Mouse (Mus musculus): ENCODE measurements at regions not wholly inside any gene's neighbourhood (a gene's known extent, or its start where the extent isn't known, plus 50 kb on each side); places are given as distances from the start of the nearest gene placed in this dataset.

GRCm38 (mm10) chr10:16789641-16790243 lies 933.3 kb upstream of the Cited2 start:
- no peak for ATAC-seq

GRCm38 (mm10) chr10:16803978-16804377 lies 919.0 kb upstream of the Cited2 start:
- no peak for ATAC-seq

GRCm38 (mm10) chr10:16810716-16811115 lies 912.3 kb upstream of the Cited2 start:
- ATAC-seq = no peak

GRCm38 (mm10) chr10:16814013-16814412 lies 909.0 kb upstream of the Cited2 start:
- ATAC-seq = no peak

- no peak for ATAC-seq
These were observed 861.5 kb upstream of the Cited2 start for GRCm38 (mm10) chr10:16861534-16861933.

- no peak for ATAC-seq
These were observed 856.1 kb upstream of the Cited2 start for GRCm38 (mm10) chr10:16866914-16867313.

GRCm38 (mm10) chr10:16874131-16874530 lies 848.9 kb upstream of the Cited2 start:
- no peak for ATAC-seq

GRCm38 (mm10) chr10:16878197-16878596 lies 844.8 kb upstream of the Cited2 start:
- no peak for ATAC-seq

GRCm38 (mm10) chr10:16893316-16893715 lies 829.7 kb upstream of the Cited2 start:
- ATAC-seq = no peak

GRCm38 (mm10) chr10:16895332-16895731 lies 827.7 kb upstream of the Cited2 start:
- no peak for ATAC-seq

- ATAC-seq = no peak
These were observed 800.1 kb upstream of the Cited2 start for GRCm38 (mm10) chr10:16922888-16923287.

- ATAC-seq = no peak
These were observed 799.2 kb upstream of the Cited2 start for GRCm38 (mm10) chr10:16923851-16924250.

- ATAC-seq = no peak
These were observed 785.3 kb upstream of the Cited2 start for GRCm38 (mm10) chr10:16937705-16938104.

GRCm38 (mm10) chr10:16951636-16952035 lies 771.4 kb upstream of the Cited2 start:
- ATAC-seq = no peak

- ATAC-seq = no peak
These were observed 762.0 kb upstream of the Cited2 start for GRCm38 (mm10) chr10:16960971-16961370.

- no peak for ATAC-seq
These were observed 760.6 kb upstream of the Cited2 start for GRCm38 (mm10) chr10:16962463-16962862.

- no peak for ATAC-seq
These were observed 744.2 kb upstream of the Cited2 start for GRCm38 (mm10) chr10:16978770-16979169.

- no peak for ATAC-seq
These were observed 732.8 kb upstream of the Cited2 start for GRCm38 (mm10) chr10:16990227-16990626.

GRCm38 (mm10) chr10:16993789-16994188 lies 729.2 kb upstream of the Cited2 start:
- no peak for ATAC-seq

GRCm38 (mm10) chr10:16994526-16994925 lies 728.5 kb upstream of the Cited2 start:
- ATAC-seq = no peak

- no peak for ATAC-seq
These were observed 728.0 kb upstream of the Cited2 start for GRCm38 (mm10) chr10:16995010-16995409.

GRCm38 (mm10) chr10:16996820-16997466 lies 726.1 kb upstream of the Cited2 start:
- peak; percentile 49 for ATAC-seq

- no peak for ATAC-seq
These were observed 721.7 kb upstream of the Cited2 start for GRCm38 (mm10) chr10:17001320-17001719.

- ATAC-seq = no peak
These were observed 719.7 kb upstream of the Cited2 start for GRCm38 (mm10) chr10:17003123-17003849.

Data from CD4-positive, CD25-positive, alpha-beta regulatory T cell, adult 4 months (primary cell).